Mouse (Mus musculus): Measurements from ENCODE around the gene Wwc2.

GRCm38 (mm10) chr8:47859259-47859658 lies 131.5 kb downstream of the Wwc2 start:
- TF ChIP-seq GATA1 (IDR thresholded peaks at IDR 0.05; ENCODE audit: borderline replicate concordance, low read length) (no peak), FLI1 (IDR thresholded peaks at IDR 0.05; ENCODE audit: low read length) (no peak)
